Mouse (Mus musculus): ENCODE measurements around the gene Cct4. TPM values are rescaled to one million over a fixed set of nuclear protein-coding genes. Genes with fewer than 3 reads are reported as not detected.

The Cct4 gene
- polyA plus RNA-seq, 1 experiment from 2014 or later = 271 TPM

DNA sequence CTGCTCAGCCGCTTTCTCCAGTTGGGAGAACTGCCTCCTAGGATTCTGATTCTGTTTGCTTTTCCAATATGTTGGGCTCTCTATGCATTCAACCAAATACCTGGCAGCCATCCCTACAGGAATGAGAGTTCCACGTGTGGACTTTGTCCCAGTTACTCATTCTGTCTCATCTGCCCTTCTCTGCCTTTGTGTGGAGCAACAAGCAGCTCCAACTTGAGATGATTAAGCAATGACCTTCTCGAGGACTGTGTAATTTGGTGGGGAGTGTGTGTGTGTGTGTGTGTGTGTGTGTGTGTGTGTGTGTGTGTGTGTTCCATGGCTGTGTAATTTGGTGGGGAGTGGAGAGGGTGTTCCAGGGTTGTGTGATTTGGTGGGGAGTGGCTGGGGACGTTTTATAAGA, 62.0 kb downstream of the Cct4 start:
- Histone ChIP-seq H3K9ac (no peak overlapping the region), H3K9me3 (no peaks in the 10 kb centered on the region), H3K4me2 (no peak overlapping the region), H3K4me1 (no peaks in the 10 kb centered on the region), H3K27me3 (no peaks in the 10 kb centered on the region), H3K27ac (no peak overlapping the region), H3K36me3 (no peaks in the 10 kb centered on the region), H3K4me3 (no peak overlapping the region)
- WGBS = 42% methylated on average over 4 of the region's 4 CpGs
- no peak for ATAC-seq (ENCODE audit: borderline replicate concordance, extremely low read depth, low FRiP score, low TSS enrichment)

Other genes starting within 250 kb of the Cct4 start
- 10.9 and 12.6 TPM in 2 replicates for gene B3gnt2, start 129.6 kb upstream of the Cct4 start, polyA plus RNA-seq (2015; fragmentation: Nextera tagmentation; extraction: Ambion mirVana)
- 2.8 and 2.9 TPM in 2 replicates for gene Zrsr1, start 18.5 kb upstream of the Cct4 start, polyA plus RNA-seq (2015; fragmentation: Nextera tagmentation; extraction: Ambion mirVana)
- 14.6 and 16.3 TPM in 2 replicates for gene Gm28048, start 8.4 kb upstream of the Cct4 start, polyA plus RNA-seq (2015; fragmentation: Nextera tagmentation; extraction: Ambion mirVana)
- 368 and 400 TPM in 2 replicates for gene Commd1, start 8.1 kb upstream of the Cct4 start, polyA plus RNA-seq (2015; fragmentation: Nextera tagmentation; extraction: Ambion mirVana)
- gene Fam161a, start 17.0 kb downstream of the Cct4 start, polyA plus RNA-seq (2015; fragmentation: Nextera tagmentation; extraction: Ambion mirVana) = 5.5 and 5.8 TPM in 2 replicates

All from lung, embryonic 15.5 days (tissue).